9 mouse cellular contexts compared by ENCODE assay signal in genomic region chr1:119119863-119120569, GRCm38 (mm10).
DNase-seq lines count a peak whose midpoint lies in the region; ATAC-seq and TF ChIP-seq lines count a peak whose summit lies in the region.
"Had no signal": no experiment of that assay in that cellular context is flagged by ENCODE, and none has a peak within 500 bp of the region (broad histone marks: within the 10 kb centered on the region; RNA-seq: fewer than 3 reads in every experiment).

No protein-coding gene starts in this region.

- H3K27ac ChIP-seq in hindbrain, postnatal 0 days: no peak overlapping the region
- no peak overlapping the region for H3K27ac ChIP-seq in hindbrain, embryonic 16.5 days (ENCODE audit: low read depth, low read length)
- no peak overlapping the region for H3K27ac ChIP-seq in liver, embryonic 14.5 days
- H3K27ac ChIP-seq in forebrain, embryonic 15.5 days (replicated peaks): no peak overlapping the region
- H3K27ac ChIP-seq: neural tube, embryonic 13.5 days had no signal

- peak; percentile 35; the same call in 1 of the 2 replicates for ATAC-seq in hindbrain, postnatal 0 days
- no peak for ATAC-seq in hindbrain, embryonic 16.5 days
- no peak for ATAC-seq in liver, embryonic 14.5 days (ENCODE audit: insufficient read depth)
- ATAC-seq in CD4-positive, CD25-positive, alpha-beta regulatory T cell, adult 4 months: no peak
- ATAC-seq in forebrain, embryonic 15.5 days (replicated peaks): no peak

- peak; percentile 27 for DNase-seq in hindbrain, postnatal 0 days (ENCODE audit: low spot score)
- DNase-seq in A20 (ENCODE audit: low read depth, low spot score): peak; percentile 30
- DNase-seq in adrenal gland, postnatal 10 days: peak; percentile 46
- no peak for DNase-seq in liver, embryonic 14.5 days (ENCODE audit: low read depth in 3 of 3, low spot score in 3 of 3)
- no peak for DNase-seq in layer of hippocampus, adult 11-12 months (ENCODE audit: low spot score)

- WGBS in hindbrain, postnatal 0 days: 50% methylated on average over 8 of the region's 8 CpGs
- WGBS in hindbrain, embryonic 16.5 days: 53% methylated on average over 8 of the region's 8 CpGs
- WGBS in liver, embryonic 14.5 days (ENCODE audit: insufficient replicate concordance): 32% methylated on average over 8 of the region's 8 CpGs
- 45% methylated on average over 8 of the region's 8 CpGs for WGBS in forebrain, embryonic 15.5 days

- H3K27me3 ChIP-seq in hindbrain, postnatal 0 days (ENCODE audit: insufficient read depth, low read length): no peaks in the 10 kb centered on the region
- H3K27me3 ChIP-seq in hindbrain, embryonic 16.5 days (replicated peaks; ENCODE audit: control insufficient read depth, insufficient read depth, low read length): no peaks in the 10 kb centered on the region
- no peaks in the 10 kb centered on the region for H3K27me3 ChIP-seq in liver, embryonic 14.5 days (ENCODE audit: control insufficient read depth, insufficient read depth, low read length)
- H3K27me3 ChIP-seq in forebrain, embryonic 15.5 days: no peaks in the 10 kb centered on the region
- H3K27me3 ChIP-seq: neural tube, embryonic 13.5 days had no signal

- no peaks in the 10 kb centered on the region for H3K4me1 ChIP-seq in hindbrain, postnatal 0 days (ENCODE audit: insufficient read depth, low read length)
- peaks cover 3% of the 10 kb centered on the region; the same call in 1 of the 2 replicates for H3K4me1 ChIP-seq in hindbrain, embryonic 16.5 days (ENCODE audit: control insufficient read depth, insufficient read depth, low read depth, low read length)
- H3K4me1 ChIP-seq in liver, embryonic 14.5 days (replicated peaks; ENCODE audit: control insufficient read depth in 2 of 2, insufficient read depth in 2 of 2, low read length in 1 of 2): no peaks in the 10 kb centered on the region
- no peaks in the 10 kb centered on the region for H3K4me1 ChIP-seq in forebrain, embryonic 15.5 days
- H3K4me1 ChIP-seq: neural tube, embryonic 13.5 days had no signal

- TF ChIP-seq CTCF in hindbrain, postnatal 0 days (IDR thresholded peaks at IDR 0.05; ENCODE audit: low read depth): peak; percentile 38; the same call in 1 of the 2 replicates
- peak; percentile 53 for TF ChIP-seq CTCF in liver, embryonic 14.5 days (IDR thresholded peaks at IDR 0.05; ENCODE audit: low read depth)

- no peak overlapping the region for H3K4me3 ChIP-seq in hindbrain, postnatal 0 days (ENCODE audit: low read length)
- no peak overlapping the region for H3K4me3 ChIP-seq in hindbrain, embryonic 16.5 days (ENCODE audit: low read length)
- no peak overlapping the region for H3K4me3 ChIP-seq in liver, embryonic 14.5 days (ENCODE audit: insufficient read depth in 1 of 2, low read depth in 2 of 2, low read length in 2 of 2)
- H3K4me3 ChIP-seq in forebrain, embryonic 15.5 days: no peak overlapping the region
- H3K4me3 ChIP-seq: neural tube, embryonic 13.5 days had no signal

- no peak overlapping the region for H3K4me2 ChIP-seq in hindbrain, postnatal 0 days (ENCODE audit: low read depth, low read length)
- H3K4me2 ChIP-seq in hindbrain, embryonic 16.5 days (ENCODE audit: low read length): no peak overlapping the region
- H3K4me2 ChIP-seq in liver, embryonic 14.5 days (ENCODE audit: low read depth): no peak overlapping the region
- H3K4me2 ChIP-seq in forebrain, embryonic 15.5 days (replicated peaks): no peak overlapping the region
- H3K4me2 ChIP-seq: neural tube, embryonic 13.5 days had no signal

- no peaks in the 10 kb centered on the region for H3K36me3 ChIP-seq in hindbrain, postnatal 0 days (ENCODE audit: insufficient read depth, low read length)
- H3K36me3 ChIP-seq in hindbrain, embryonic 16.5 days (ENCODE audit: control insufficient read depth, insufficient read depth, low read length): no peaks in the 10 kb centered on the region
- no peaks in the 10 kb centered on the region for H3K36me3 ChIP-seq in liver, embryonic 14.5 days (replicated peaks; ENCODE audit: control insufficient read depth, insufficient read depth, low read depth)
- H3K36me3 ChIP-seq in forebrain, embryonic 15.5 days: no peaks in the 10 kb centered on the region
- H3K36me3 ChIP-seq: neural tube, embryonic 13.5 days had no signal

- no peak overlapping the region for H3K9ac ChIP-seq in hindbrain, postnatal 0 days (replicated peaks; ENCODE audit: low read length)
- H3K9ac ChIP-seq in hindbrain, embryonic 16.5 days (ENCODE audit: low read depth, low read length): no peak overlapping the region
- no peak overlapping the region for H3K9ac ChIP-seq in liver, embryonic 14.5 days (replicated peaks)
- H3K9ac ChIP-seq in forebrain, embryonic 15.5 days (replicated peaks): no peak overlapping the region
- H3K9ac ChIP-seq: neural tube, embryonic 13.5 days had no signal

- no peaks in the 10 kb centered on the region for H3K9me3 ChIP-seq in hindbrain, postnatal 0 days (ENCODE audit: low read length)
- H3K9me3 ChIP-seq in hindbrain, embryonic 16.5 days (ENCODE audit: control insufficient read depth, low read length): no peaks in the 10 kb centered on the region
- H3K9me3 ChIP-seq in liver, embryonic 14.5 days (ENCODE audit: control insufficient read depth, low read length): no peaks in the 10 kb centered on the region
- no peaks in the 10 kb centered on the region for H3K9me3 ChIP-seq in forebrain, embryonic 15.5 days
- H3K9me3 ChIP-seq: neural tube, embryonic 13.5 days had no signal

- TF ChIP-seq EP300 in liver, embryonic 14.5 days (IDR thresholded peaks at IDR 0.05; ENCODE audit: low read depth): no peak

Comparison
In these comparisons a context has a peak if more than half of its experiments do, and no peak if none do; other contexts are left out.
1. DNase-seq: peak in hindbrain, postnatal 0 days (single experiment), A20 (single experiment) and adrenal gland, postnatal 10 days (single experiment); none in liver, embryonic 14.5 days (0 of 3) and layer of hippocampus, adult 11-12 months (single experiment).